Mouse (Mus musculus): ENCODE results near the gene Tectb.
"Not testable (repeated sequence)": the region's sequence is repeated elsewhere in the genome, so short reads cannot be mapped to it uniquely, and the experiment has no call there.

The Tectb gene

DNA sequence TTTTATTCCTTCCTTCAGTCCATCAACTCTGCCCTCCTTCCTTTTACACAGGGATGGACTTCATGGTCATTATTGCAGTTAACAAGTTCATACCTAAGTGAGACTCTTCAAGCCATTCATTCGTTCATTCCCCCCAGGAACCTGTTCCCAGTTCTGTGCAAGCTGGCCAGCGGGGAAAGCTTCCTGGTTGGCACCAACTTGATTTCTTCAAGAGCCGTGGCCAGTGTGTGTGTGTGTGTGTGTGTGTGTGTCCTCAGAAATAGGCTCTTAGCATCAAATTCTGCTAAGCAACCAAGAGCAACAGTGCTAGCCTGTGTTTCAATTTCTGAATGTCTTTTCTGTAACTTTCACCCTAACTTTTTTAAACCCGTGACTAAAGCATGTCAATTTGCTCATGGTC is 14.6 kb upstream of the Tectb start:
- DNase-seq (ENCODE audit: low read depth), result no peak

DNA sequence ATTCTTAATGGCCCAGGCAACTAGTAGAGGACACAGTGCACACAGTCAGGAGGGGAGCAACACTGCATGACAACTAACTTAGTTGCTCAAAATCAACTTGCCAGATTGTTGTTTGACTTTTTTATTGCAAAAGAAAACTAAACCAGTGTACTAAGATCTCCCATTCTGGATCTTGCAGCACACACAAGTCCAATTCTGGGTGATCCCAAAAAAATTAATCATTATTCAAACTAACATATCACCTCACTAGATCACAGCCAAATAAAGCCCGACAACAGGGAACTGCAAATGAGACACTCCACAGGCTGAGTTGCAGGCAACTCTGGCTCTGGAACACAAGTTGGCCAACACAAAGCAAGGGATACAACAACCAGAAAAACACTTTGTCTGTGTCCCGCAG is 13.8 kb upstream of the Tectb start:
- DNase-seq (ENCODE audit: low read depth), result no peak

GRCm38 (mm10) chr19:55167741-55168140 is 12.8 kb upstream of the Tectb start:
- DNase-seq (ENCODE audit: low read depth), result no peak

GRCm38 (mm10) chr19:55168360-55168759 is 12.2 kb upstream of the Tectb start:
- DNase-seq (ENCODE audit: low read depth), result no peak

DNA sequence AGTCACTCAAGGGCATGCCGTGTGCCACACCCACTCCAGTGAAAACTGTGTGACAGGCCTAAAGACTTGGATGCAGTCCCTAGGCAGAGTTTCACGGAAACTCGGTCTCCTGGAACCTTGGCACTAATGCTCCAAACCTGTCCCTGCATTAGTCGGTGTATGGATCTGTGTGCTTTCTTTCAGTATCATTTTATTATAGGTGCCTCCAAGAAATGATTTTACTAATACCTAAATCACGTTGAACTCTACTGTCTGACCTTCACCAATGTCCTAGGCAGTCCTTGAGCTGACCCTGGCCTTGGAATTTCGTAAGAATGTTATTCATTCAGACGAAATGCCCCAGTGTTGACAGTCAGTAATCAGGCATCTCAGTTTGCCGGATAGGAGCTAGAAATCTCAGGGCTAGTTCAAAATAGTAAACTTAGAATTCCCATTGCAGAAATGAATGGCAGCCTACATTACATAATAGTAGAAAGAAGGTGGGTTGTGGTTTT is 11.2 kb upstream of the Tectb start:
- not testable (repeated sequence) for DNase-seq (ENCODE audit: low read depth)

DNA sequence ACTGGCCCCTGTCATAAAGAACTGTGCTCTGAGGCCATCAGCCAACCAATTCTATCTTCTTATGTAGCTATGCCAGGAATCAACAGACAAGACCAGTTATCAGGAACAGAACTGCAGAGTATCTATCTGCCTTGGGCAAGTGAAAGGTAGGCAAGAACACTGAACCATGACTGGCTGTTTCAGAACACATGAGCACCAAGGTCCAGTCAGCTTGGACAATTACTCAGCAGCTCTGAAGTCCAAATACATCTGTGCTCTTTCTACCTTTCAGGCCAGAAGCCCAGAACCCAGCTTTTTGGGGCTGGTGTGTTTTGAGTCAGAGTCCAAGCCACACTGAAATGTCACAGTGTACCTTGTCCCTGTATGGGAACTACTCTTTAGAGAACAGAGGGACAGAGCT is 10.1 kb upstream of the Tectb start:
- DNase-seq (ENCODE audit: low read depth), result no peak

DNA sequence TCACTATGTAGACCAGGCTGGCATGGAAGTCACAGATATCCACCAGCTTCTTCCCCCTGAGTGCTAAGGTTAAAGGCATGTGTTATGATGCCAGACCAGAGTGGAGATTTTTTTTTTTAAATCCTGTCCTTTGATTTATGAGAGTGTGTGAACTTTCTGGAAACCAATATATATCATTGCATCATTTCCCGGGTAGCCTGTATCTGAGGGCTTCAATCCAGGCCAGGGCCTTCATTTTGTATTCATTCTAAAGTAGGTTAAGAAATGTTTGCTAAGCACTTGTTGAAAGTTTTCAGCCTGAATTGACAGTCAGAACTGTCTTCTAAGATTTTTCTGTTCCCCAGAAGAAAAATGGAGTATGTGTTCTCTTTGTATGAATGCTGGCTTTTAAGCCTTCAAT is 8.9 kb upstream of the Tectb start:
- no peak for DNase-seq (ENCODE audit: low read depth)

- no peak for DNase-seq (ENCODE audit: low read depth)
Measured at GRCm38 (mm10) chr19:55177143-55177542, 3.4 kb upstream of the Tectb start.

DNA sequence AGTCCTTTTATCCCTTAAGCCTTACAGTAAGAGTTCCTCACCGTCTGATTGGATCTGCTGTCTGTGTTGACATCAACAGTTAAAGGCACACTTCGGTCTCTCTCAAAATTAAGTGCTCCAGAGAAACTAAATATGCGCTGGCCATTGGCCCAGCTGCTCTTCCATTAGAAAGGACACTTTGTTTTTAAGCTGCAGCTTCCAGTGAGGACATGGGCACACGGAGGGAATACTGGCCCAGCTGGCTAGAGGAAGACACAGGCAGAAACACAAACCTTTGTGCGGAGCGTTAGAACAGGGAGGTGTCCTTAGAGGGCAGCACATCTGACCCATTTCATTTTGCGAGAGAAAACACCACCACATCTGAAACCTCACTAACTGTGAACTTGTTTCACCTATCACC is 3.9 kb downstream of the Tectb start:
- no peak for DNase-seq (ENCODE audit: low read depth)

- no peak for DNase-seq (ENCODE audit: low read depth)
Measured at GRCm38 (mm10) chr19:55185074-55185473, 4.5 kb downstream of the Tectb start.

- DNase-seq (ENCODE audit: low read depth), result no peak
Measured at GRCm38 (mm10) chr19:55185651-55186050, 5.1 kb downstream of the Tectb start.

DNA sequence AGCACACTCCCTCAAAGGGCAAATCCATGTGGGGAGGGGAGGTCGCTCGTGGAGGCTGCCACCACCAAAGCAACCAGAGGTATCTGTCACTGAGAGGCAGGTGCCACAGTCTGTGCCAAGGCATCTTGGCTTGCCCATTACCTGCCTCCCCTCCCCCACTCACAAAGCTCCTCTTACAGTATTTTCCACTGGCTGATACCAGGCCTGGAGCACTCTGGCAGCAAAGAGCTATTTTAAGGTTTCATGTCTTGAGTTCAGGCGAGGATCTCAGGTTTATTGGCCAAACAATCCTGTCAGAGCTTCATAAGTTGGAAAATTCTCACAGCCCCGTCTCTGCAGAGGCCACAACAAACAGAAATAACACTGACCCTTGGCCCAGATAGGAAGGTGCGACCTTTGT is 9.5 kb downstream of the Tectb start:
- DNase-seq (ENCODE audit: low read depth), result no peak

DNA sequence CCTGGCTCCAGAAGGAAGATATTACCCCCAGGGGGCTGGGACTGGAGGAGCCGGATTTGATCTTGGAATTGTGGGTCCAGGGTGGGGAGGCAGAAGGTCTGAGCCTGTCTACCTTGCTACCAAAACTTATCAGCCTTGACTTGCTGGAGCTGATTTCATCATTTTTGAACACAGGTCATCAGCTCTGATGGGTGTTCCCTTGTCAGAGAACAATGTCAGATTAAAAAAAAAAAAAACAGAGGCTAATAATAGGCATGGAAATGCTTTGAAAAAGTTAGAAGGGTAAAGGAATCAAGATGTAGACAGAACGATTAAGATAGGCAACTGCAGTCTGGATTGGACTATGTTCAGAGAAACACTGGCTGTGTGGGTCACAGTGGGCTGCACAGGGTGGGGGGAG is 11.1 kb downstream of the Tectb start:
- DNase-seq (ENCODE audit: low read depth), result no peak

GRCm38 (mm10) chr19:55192254-55192945 is 11.9 kb downstream of the Tectb start:
- no peak for DNase-seq (ENCODE audit: low read depth)

GRCm38 (mm10) chr19:55193717-55194394 is 13.3 kb downstream of the Tectb start:
- DNase-seq (ENCODE audit: low read depth), result no peak

DNA sequence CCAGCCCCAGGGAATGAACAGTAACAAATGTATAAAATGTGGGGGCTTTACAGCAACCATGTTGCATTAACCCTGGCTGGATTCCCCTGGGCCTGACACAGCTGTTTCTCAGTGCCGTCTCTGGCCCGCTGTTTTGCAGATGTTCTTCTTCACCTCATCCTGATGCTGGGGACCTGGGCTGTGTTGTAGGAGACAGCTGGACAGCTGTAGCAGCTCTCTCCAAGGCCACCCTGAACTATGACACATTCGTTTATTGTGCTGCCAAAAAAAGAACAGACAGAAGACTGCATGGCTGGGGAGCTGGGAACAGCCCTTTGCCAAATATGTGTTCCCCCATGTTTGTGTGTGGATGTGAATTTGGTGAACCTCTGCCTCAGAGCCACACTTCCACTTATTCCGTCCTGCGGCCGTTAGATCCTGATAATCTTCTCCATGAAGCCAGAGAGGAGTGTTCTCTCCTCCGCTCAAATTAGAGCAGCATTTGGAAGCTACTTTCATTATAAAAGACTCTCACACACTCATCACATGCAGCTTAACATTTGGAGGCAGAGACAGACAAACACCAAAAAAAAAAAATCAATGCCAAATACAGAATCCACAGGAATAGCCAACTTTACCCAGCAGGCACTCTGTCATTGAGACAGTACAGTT is 14.1 kb downstream of the Tectb start:
- DNase-seq (ENCODE audit: low read depth), result no peak

- DNase-seq (ENCODE audit: low read depth), result no peak
Measured at GRCm38 (mm10) chr19:55195574-55195973, 15.0 kb downstream of the Tectb start.

DNA sequence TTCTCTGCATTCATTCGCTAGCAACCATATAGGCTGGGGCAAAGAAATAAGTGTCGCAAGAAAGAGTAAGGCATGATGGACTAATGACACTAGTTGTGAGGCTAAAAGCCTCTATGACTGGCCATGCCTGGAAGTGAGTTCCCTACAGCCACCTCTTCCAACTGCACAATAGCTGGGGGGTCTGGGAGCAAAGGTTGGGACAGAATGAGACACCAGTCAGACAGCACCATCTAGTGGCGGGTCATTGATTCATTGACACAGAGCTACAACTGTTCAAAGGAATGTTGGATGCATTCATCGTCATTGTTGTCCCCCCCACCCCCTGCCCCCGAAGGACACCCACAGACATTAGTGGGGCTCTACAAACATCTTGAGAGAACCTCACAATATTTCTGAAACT is 17.8 kb downstream of the Tectb start:
- no peak for DNase-seq (ENCODE audit: low read depth)

DNA sequence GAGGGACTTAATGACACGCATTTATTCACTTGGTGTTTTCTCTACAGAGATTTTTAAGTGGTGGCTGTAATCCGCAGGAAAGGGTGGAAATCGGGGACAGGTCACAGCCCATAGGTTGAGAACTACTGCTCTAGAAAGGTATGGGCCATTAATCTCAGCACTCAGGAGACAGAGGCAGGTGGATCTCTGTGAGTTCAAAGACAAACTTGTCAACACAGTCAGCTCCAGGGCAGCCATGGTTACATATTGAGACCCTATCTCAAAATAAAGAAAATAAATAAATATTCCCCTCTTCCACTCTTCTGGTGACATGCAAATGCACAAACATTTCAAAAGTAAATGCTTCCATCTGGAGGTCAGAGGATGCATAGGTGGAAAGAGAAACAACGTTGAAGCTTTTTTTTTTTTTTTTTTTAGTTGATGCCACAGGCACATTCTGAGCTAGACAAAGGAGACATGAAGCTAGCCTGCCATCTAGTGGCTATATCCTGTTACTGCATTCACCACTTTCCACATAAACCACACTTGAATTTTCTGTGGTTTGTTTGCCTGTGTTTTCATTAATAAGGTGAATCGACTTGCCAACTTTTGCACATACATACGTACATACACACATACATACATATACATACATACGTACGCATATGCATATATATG is 26.1 kb downstream of the Tectb start:
- peak; percentile 75 for DNase-seq (ENCODE audit: low read depth)

GRCm38 (mm10) chr19:55207205-55207604 is 26.7 kb downstream of the Tectb start:
- DNase-seq (ENCODE audit: low read depth), result peak; percentile 74

GRCm38 (mm10) chr19:55207746-55208538 is 27.4 kb downstream of the Tectb start:
- no peak for DNase-seq (ENCODE audit: low read depth)

DNA sequence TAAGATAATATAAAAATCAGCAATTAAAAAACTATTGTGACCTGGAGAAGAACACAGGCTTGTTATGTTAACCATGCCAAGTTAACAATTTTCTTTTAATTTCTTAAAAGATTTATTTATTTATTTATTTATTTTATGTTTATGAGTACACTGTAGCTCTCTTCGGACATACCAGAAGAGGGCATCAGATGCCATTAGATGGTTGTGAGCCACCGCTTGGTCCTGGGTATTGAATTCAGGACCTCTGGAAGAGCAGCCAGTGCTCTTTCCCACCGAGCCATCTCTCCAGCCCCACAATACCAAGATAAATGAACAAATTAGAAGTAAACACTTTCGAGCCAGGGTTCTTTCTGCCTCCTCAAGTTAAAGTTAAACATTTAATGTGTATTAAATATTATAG is 28.1 kb downstream of the Tectb start:
- DNase-seq (ENCODE audit: low read depth), result no peak
